Mouse (Mus musculus) ES-E14 (cell line): ENCODE results near the gene Col4a3. TPM values are rescaled to one million over a fixed set of nuclear protein-coding genes. Genes with fewer than 3 reads are reported as not detected.

Experiments
- DNase-seq: peaks from one replicate; pipeline ENCODE4 v3.0.0-alpha.2; 2013; ENCODE audit warnings: low read depth, low spot score
- H3K27ac ChIP-seq: 2 replicates; pipeline ENCODE4 v1.5.1; 2012; ENCODE audit warnings: low read depth, mild to moderate bottlenecking, low read length, moderate library complexity, mixed read lengths; ENCODE audit not compliant: poor library complexity, insufficient read depth, severe bottlenecking
- H3K36me3 ChIP-seq: 2 replicates; pipeline ENCODE4 v1.6.1; 2012; ENCODE audit warnings: mild to moderate bottlenecking, low read length, moderate library complexity, mixed read lengths; ENCODE audit not compliant: control insufficient read depth, poor library complexity, insufficient read depth, severe bottlenecking
- H3K4me1 ChIP-seq, 2 experiments: fragments of 150-350 bp in 1 of 2; sonication (generic) in 1 of 2; 2 replicates each; pipeline ENCODE4 v1.6.1; 2012; ENCODE audit warnings: low read length in 2 of 2, mild to moderate bottlenecking in 1 of 2, mixed read lengths in 1 of 2; ENCODE audit not compliant: control insufficient read depth in 2 of 2, insufficient read depth in 2 of 2, poor library complexity in 1 of 2
- H3K4me3 ChIP-seq, 2 experiments: fragments of 150-350 bp in 1 of 2; sonication (generic) in 1 of 2; 2 replicates each; pipeline ENCODE4 v1.5.1; 2012; ENCODE audit warnings: low read length in 2 of 2, low read depth in 1 of 2, mild to moderate bottlenecking in 1 of 2, mixed read lengths in 1 of 2; ENCODE audit not compliant: insufficient read depth in 1 of 2, poor library complexity in 1 of 2, severe bottlenecking in 1 of 2
- H3K9ac ChIP-seq: 2 replicates; pipeline ENCODE4 v1.6.1; 2012; ENCODE audit warnings: low read depth, mild to moderate bottlenecking, low read length, mixed read lengths; ENCODE audit not compliant: poor library complexity, insufficient read depth, severe bottlenecking
- H3K9me3 ChIP-seq: fragments of 150-350 bp; sonication (generic); 2 replicates; pipeline ENCODE4 v1.6.1; 2012; ENCODE audit warnings: low read depth, mild to moderate bottlenecking, low read length; ENCODE audit not compliant: control insufficient read depth, insufficient read depth
- CHD2 ChIP-seq: IDR thresholded peaks from 2 replicates; pipeline ENCODE4 v1.6.1; 2014; ENCODE audit warnings: mild to moderate bottlenecking, low read depth, low read length, inconsistent platforms
- HCFC1 ChIP-seq: IDR thresholded peaks from 2 replicates; pipeline ENCODE4 v1.6.1; 2012; ENCODE audit warnings: low read length, inconsistent platforms, borderline replicate concordance; ENCODE audit not compliant: insufficient read depth
- MAFK ChIP-seq: IDR thresholded peaks from 2 replicates; pipeline ENCODE4 v1.6.1; 2014; ENCODE audit warnings: mild to moderate bottlenecking, low read depth, low read length, inconsistent platforms; ENCODE audit not compliant: insufficient read depth
- ZC3H11A ChIP-seq: IDR thresholded peaks from 2 replicates; pipeline ENCODE4 v1.6.1; 2012; ENCODE audit warnings: low read depth, mild to moderate bottlenecking, inconsistent platforms, low read length, borderline replicate concordance
- ZNF384 ChIP-seq: IDR thresholded peaks from 2 replicates; pipeline ENCODE4 v1.6.1; 2012; ENCODE audit warnings: low read depth, low read length, inconsistent platforms
- in situ Hi-C, 2 experiments: fragments of 600-800 bp; cut with MboI; formaldehyde crosslinking; loops; one replicate each; pipeline ENCODE4 v1.15.1; 2025; ENCODE audit warnings: low sequenced_read_pairs in 2 of 2, inconsistent platforms in 1 of 2; ENCODE audit not compliant: unreplicated experiment in 2 of 2
- total RNA-seq: library from RNA; depleted of rRNA; stranded (reverse); fragments of 300-350 nt; gene quantifications from 2 replicates; pipeline ENCODE4 v1.2.3, GENCODE M21; 2012

Gene Col4a3
- total RNA-seq, 1 experiment = not detected

GRCm38 (mm10) chr1:82641316-82641987, 54.7 kb downstream of the Col4a3 start:
- in situ Hi-C loops = no loop called here
- Histone ChIP-seq H3K4me1 (no peaks in the 10 kb centered on the region), H3K9ac (no peak overlapping the region), H3K27ac (no peak overlapping the region), H3K4me3 (no peak overlapping the region), H3K9me3 (no peaks in the 10 kb centered on the region), H3K36me3 (no peaks in the 10 kb centered on the region)
- TF ChIP-seq ZC3H11A (peak; percentile 92), HCFC1 (no peak), CHD2 (no peak)
- DNase-seq = peak; percentile 38

GRCm38 (mm10) chr1:82647989-82648388, 61.3 kb downstream of the Col4a3 start:
- no peaks in the 10 kb centered on the region for H3K9me3 ChIP-seq
- no peaks in the 10 kb centered on the region for H3K36me3 ChIP-seq
- no peak overlapping the region for H3K9ac ChIP-seq
- TF ChIP-seq MAFK = no peak
- no peak for TF ChIP-seq ZNF384
- TF ChIP-seq CHD2 = no peak
- no peak for TF ChIP-seq ZC3H11A
- TF ChIP-seq HCFC1 = no peak
- no peak overlapping the region for H3K4me3 ChIP-seq
- in situ Hi-C loops = no loop called here
- H3K27ac ChIP-seq = no peak overlapping the region
- DNase-seq = no peak
- H3K4me1 ChIP-seq = no peaks in the 10 kb centered on the region

GRCm38 (mm10) chr1:82650868-82651267, 64.1 kb downstream of the Col4a3 start:
- Histone ChIP-seq H3K27ac (no peak overlapping the region), H3K4me3 (no peak overlapping the region), H3K4me1 (no peaks in the 10 kb centered on the region), H3K9ac (no peak overlapping the region), H3K36me3 (no peaks in the 10 kb centered on the region), H3K9me3 (no peaks in the 10 kb centered on the region)
- TF ChIP-seq ZNF384 (no peak), CHD2 (no peak), ZC3H11A (no peak), HCFC1 (no peak), MAFK (no peak)
- in situ Hi-C loops = no loop called here
- no peak for DNase-seq

- Histone ChIP-seq H3K4me3 (no peak overlapping the region), H3K4me1 (no peaks in the 10 kb centered on the region), H3K9me3 (no peaks in the 10 kb centered on the region), H3K36me3 (no peaks in the 10 kb centered on the region), H3K9ac (no peak overlapping the region), H3K27ac (no peak overlapping the region)
- in situ Hi-C loops = no loop called here
- TF ChIP-seq ZC3H11A (no peak), HCFC1 (no peak), MAFK (no peak), ZNF384 (no peak), CHD2 (no peak)
- no peak for DNase-seq
These were observed 67.3 kb downstream of the Col4a3 start for GRCm38 (mm10) chr1:82654046-82654445.

- TF ChIP-seq HCFC1 (no peak), CHD2 (no peak), MAFK (no peak), ZC3H11A (no peak), ZNF384 (no peak)
These were observed 69.7 kb downstream of the Col4a3 start for GRCm38 (mm10) chr1:82656452-82656851.

More at GRCm38 (mm10) chr1:82656452-82656851, 69.7 kb downstream of the Col4a3 start:
- Histone ChIP-seq H3K4me1 (no peaks in the 10 kb centered on the region), H3K9ac (no peak overlapping the region), H3K27ac (no peak overlapping the region), H3K9me3 (no peaks in the 10 kb centered on the region), H3K36me3 (no peaks in the 10 kb centered on the region), H3K4me3 (no peak overlapping the region)
- DNase-seq = no peak
- in situ Hi-C loops = no loop called here
